Mouse (Mus musculus) neural tube, embryonic 15.5 days (tissue): ENCODE data around the gene Sult1a1. TPM values are rescaled to one million over a fixed set of nuclear protein-coding genes. Genes with fewer than 3 reads are reported as not detected.

Source experiments
- ATAC-seq: fragments of 200-750 bp; cut with Nextera tagmentation; 2 replicates; pipeline ENCODE4 v1.8.0; 2017; ENCODE audit warnings: mild to moderate bottlenecking, moderate TSS enrichment, moderate library complexity; ENCODE audit not compliant: low FRiP score
- H3K27ac ChIP-seq: fragments of 300-500 bp; sonication (generic); replicated peaks from 2 replicates; pipeline ENCODE4 v1.5.1; 2015; ENCODE audit warnings: mild to moderate bottlenecking, inconsistent platforms
- H3K27me3 ChIP-seq: fragments of 300-500 bp; sonication (generic); replicated peaks from 2 replicates; pipeline ENCODE4 v1.6.1; 2015; ENCODE audit warnings: inconsistent platforms
- H3K36me3 ChIP-seq: fragments of 300-500 bp; sonication (generic); 2 replicates; pipeline ENCODE4 v1.6.1; 2015; ENCODE audit warnings: inconsistent platforms
- H3K4me1 ChIP-seq: fragments of 300-500 bp; sonication (generic); 2 replicates; pipeline ENCODE4 v1.6.1; 2015; ENCODE audit warnings: inconsistent platforms
- H3K4me2 ChIP-seq: fragments of 300-500 bp; sonication (generic); 2 replicates; pipeline ENCODE4 v1.6.1; 2015; ENCODE audit warnings: inconsistent platforms, mild to moderate bottlenecking, moderate library complexity
- H3K4me3 ChIP-seq: fragments of 300-500 bp; sonication (generic); replicated peaks from 2 replicates; pipeline ENCODE4 v1.5.1; 2015; ENCODE audit warnings: mild to moderate bottlenecking, inconsistent platforms
- H3K9ac ChIP-seq: fragments of 300-500 bp; sonication (generic); replicated peaks from 2 replicates; pipeline ENCODE4 v1.6.1; 2015; ENCODE audit warnings: mild to moderate bottlenecking, inconsistent platforms
- H3K9me3 ChIP-seq: fragments of 300-500 bp; sonication (generic); replicated peaks from 2 replicates; pipeline ENCODE4 v1.6.1; 2016; ENCODE audit warnings: inconsistent platforms
- WGBS: fragments of 180-500 bp; shearing (Covaris S2); methylation state at CpG from one replicate; pipeline ENCODE4 v1.1.7; 2015; ENCODE audit warnings: mixed read lengths; 5-methylcytosine and 5-hydroxymethylcytosine counted together
- polyA plus RNA-seq: library from polyadenylated mRNA; unstranded; fragments of >200 nt; fragmentation: Nextera tagmentation; extraction: Ambion mirVana; gene quantifications from 2 replicates; pipeline ENCODE4 v1.2.1, GENCODE M21; 2015

The Sult1a1 gene
- polyA plus RNA-seq, 1 experiment from 2014 or later, result 3.4 TPM

- Histone ChIP-seq H3K4me3 (no peak overlapping the region), H3K4me2 (no peak overlapping the region), H3K36me3 (peaks cover 19% of the 10 kb centered on the region), H3K4me1 (no peaks in the 10 kb centered on the region), H3K27ac (no peak overlapping the region), H3K27me3 (no peaks in the 10 kb centered on the region), H3K9ac (no peak overlapping the region), H3K9me3 (no peaks in the 10 kb centered on the region)
- ATAC-seq, result no peak
- WGBS, result 82% methylated on average over 8 of the region's 8 CpGs
These were observed 2.5 kb upstream of the Sult1a1 start for GRCm38 (mm10) chr7:126678545-126679341.

- Histone ChIP-seq H3K9me3 (no peaks in the 10 kb centered on the region), H3K4me2 (no peak overlapping the region), H3K27me3 (no peaks in the 10 kb centered on the region), H3K9ac (no peak overlapping the region), H3K4me1 (no peaks in the 10 kb centered on the region), H3K4me3 (no peak overlapping the region), H3K27ac (no peak overlapping the region), H3K36me3 (peaks cover 32% of the 10 kb centered on the region)
- ATAC-seq, result no peak
- 84% methylated on average over 4 of the region's 4 CpGs for WGBS
These were observed 494 bp upstream of the Sult1a1 start for GRCm38 (mm10) chr7:126676631-126677220.

- no peak overlapping the region for H3K27ac ChIP-seq
- no peak overlapping the region for H3K4me2 ChIP-seq
- H3K9ac ChIP-seq, result no peak overlapping the region
- no peaks in the 10 kb centered on the region for H3K4me1 ChIP-seq
- no peak overlapping the region for H3K4me3 ChIP-seq
- no peak for ATAC-seq
- WGBS, result 95% methylated on average over 8 of the region's 8 CpGs
- no peaks in the 10 kb centered on the region for H3K27me3 ChIP-seq
- peaks cover 43% of the 10 kb centered on the region for H3K36me3 ChIP-seq
- H3K9me3 ChIP-seq, result no peaks in the 10 kb centered on the region
These were observed 1.1 kb downstream of the Sult1a1 start for GRCm38 (mm10) chr7:126675104-126675503.

- H3K4me1 ChIP-seq, result no peaks in the 10 kb centered on the region
- H3K9ac ChIP-seq, result no peak overlapping the region
- no peak overlapping the region for H3K27ac ChIP-seq
- no peaks in the 10 kb centered on the region for H3K27me3 ChIP-seq
- H3K4me3 ChIP-seq, result no peak overlapping the region
- no peaks in the 10 kb centered on the region for H3K9me3 ChIP-seq
- 95% methylated on average over 9 of the region's 9 CpGs for WGBS
- H3K4me2 ChIP-seq, result no peak overlapping the region
- H3K36me3 ChIP-seq, result peaks cover 50% of the 10 kb centered on the region
- ATAC-seq, result no peak
These were observed 4.1 kb downstream of the Sult1a1 start for GRCm38 (mm10) chr7:126672111-126672510.

- Histone ChIP-seq H3K27ac (no peak overlapping the region), H3K9me3 (no peaks in the 10 kb centered on the region), H3K4me2 (no peak overlapping the region), H3K27me3 (no peaks in the 10 kb centered on the region), H3K9ac (no peak overlapping the region), H3K36me3 (peaks cover 57% of the 10 kb centered on the region), H3K4me3 (no peak overlapping the region), H3K4me1 (no peaks in the 10 kb centered on the region)
- no peak for ATAC-seq
- 86% methylated on average over 3 of the region's 3 CpGs for WGBS
These were observed 6.1 kb downstream of the Sult1a1 start for GRCm38 (mm10) chr7:126670152-126670551.

- Histone ChIP-seq H3K36me3 (peaks cover 54% of the 10 kb centered on the region), H3K4me3 (no peak overlapping the region)
These were observed 7.8 kb downstream of the Sult1a1 start for GRCm38 (mm10) chr7:126668452-126668851.

GRCm38 (mm10) chr7:126667495-126668090 is 8.6 kb downstream of the Sult1a1 start:
- H3K9ac ChIP-seq, result no peak overlapping the region
- H3K9me3 ChIP-seq, result no peaks in the 10 kb centered on the region
- H3K4me1 ChIP-seq, result no peaks in the 10 kb centered on the region
- H3K36me3 ChIP-seq, result peaks cover 55% of the 10 kb centered on the region
- no peak overlapping the region for H3K4me2 ChIP-seq
- ATAC-seq, result no peak
- H3K27me3 ChIP-seq, result no peaks in the 10 kb centered on the region
- no peak overlapping the region for H3K27ac ChIP-seq
- WGBS, result 81% methylated on average over 9 of the region's 9 CpGs
- H3K4me3 ChIP-seq, result no peak overlapping the region

More at GRCm38 (mm10) chr7:126668452-126668851, 7.8 kb downstream of the Sult1a1 start:
- Histone ChIP-seq H3K27ac (no peak overlapping the region), H3K4me2 (no peak overlapping the region), H3K27me3 (no peaks in the 10 kb centered on the region), H3K9ac (no peak overlapping the region), H3K9me3 (no peaks in the 10 kb centered on the region), H3K4me1 (no peaks in the 10 kb centered on the region)
- WGBS, result 79% methylated on average over 5 of the region's 5 CpGs
- no peak for ATAC-seq

GRCm38 (mm10) chr7:126665269-126665668 is 11.0 kb downstream of the Sult1a1 start:
- no peak overlapping the region for H3K4me2 ChIP-seq
- H3K4me1 ChIP-seq, result no peaks in the 10 kb centered on the region
- no peak for ATAC-seq
- no peak overlapping the region for H3K9ac ChIP-seq
- H3K27ac ChIP-seq, result no peak overlapping the region
- no peak overlapping the region for H3K4me3 ChIP-seq
- no peaks in the 10 kb centered on the region for H3K27me3 ChIP-seq
- no peaks in the 10 kb centered on the region for H3K9me3 ChIP-seq
- 90% methylated on average over 3 of the region's 3 CpGs for WGBS
- peaks cover 40% of the 10 kb centered on the region for H3K36me3 ChIP-seq

- ATAC-seq, result no peak
These were observed 12.6 kb downstream of the Sult1a1 start for GRCm38 (mm10) chr7:126663646-126664045.

GRCm38 (mm10) chr7:126659771-126660170 is 16.5 kb downstream of the Sult1a1 start:
- 81% methylated on average over 3 of the region's 3 CpGs for WGBS
- no peak for ATAC-seq
- H3K9ac ChIP-seq, result no peak overlapping the region
- no peaks in the 10 kb centered on the region for H3K27me3 ChIP-seq
- H3K36me3 ChIP-seq, result peaks cover 10% of the 10 kb centered on the region
- H3K4me3 ChIP-seq, result no peak overlapping the region
- no peak overlapping the region for H3K27ac ChIP-seq
- H3K9me3 ChIP-seq, result no peaks in the 10 kb centered on the region
- H3K4me2 ChIP-seq, result no peak overlapping the region
- H3K4me1 ChIP-seq, result no peaks in the 10 kb centered on the region; the same call in 1 of the 2 replicates

More at GRCm38 (mm10) chr7:126663646-126664045, 12.6 kb downstream of the Sult1a1 start:
- no peaks in the 10 kb centered on the region for H3K27me3 ChIP-seq
- H3K4me3 ChIP-seq, result no peak overlapping the region
- H3K9me3 ChIP-seq, result no peaks in the 10 kb centered on the region
- peaks cover 35% of the 10 kb centered on the region for H3K36me3 ChIP-seq
- no peak overlapping the region for H3K4me2 ChIP-seq
- no peak overlapping the region for H3K9ac ChIP-seq
- 81% methylated on average over 8 of the region's 8 CpGs for WGBS
- H3K4me1 ChIP-seq, result no peaks in the 10 kb centered on the region
- no peak overlapping the region for H3K27ac ChIP-seq

GRCm38 (mm10) chr7:126657522-126657921 is 18.7 kb downstream of the Sult1a1 start:
- no peak overlapping the region for H3K9ac ChIP-seq
- WGBS, result 49% methylated on average over 1 of the region's 1 CpGs
- ATAC-seq, result 0 out of 2 replicates have a peak, but pooled peaks have one; percentile 50
- H3K4me1 ChIP-seq, result no peaks in the 10 kb centered on the region; the same call in 1 of the 2 replicates
- H3K36me3 ChIP-seq, result peaks cover 3% of the 10 kb centered on the region; the same call in 1 of the 2 replicates
- H3K4me2 ChIP-seq, result no peak overlapping the region
- H3K27me3 ChIP-seq, result no peaks in the 10 kb centered on the region
- no peaks in the 10 kb centered on the region for H3K9me3 ChIP-seq
- no peak overlapping the region for H3K4me3 ChIP-seq
- H3K27ac ChIP-seq, result peak overlapping the region; percentile 48

GRCm38 (mm10) chr7:126655695-126656094 is 20.5 kb downstream of the Sult1a1 start:
- no peak overlapping the region for H3K9ac ChIP-seq
- no peaks in the 10 kb centered on the region for H3K36me3 ChIP-seq
- no peak overlapping the region for H3K4me2 ChIP-seq
- H3K27me3 ChIP-seq, result no peaks in the 10 kb centered on the region
- no peaks in the 10 kb centered on the region for H3K9me3 ChIP-seq
- H3K4me1 ChIP-seq, result no peaks in the 10 kb centered on the region; the same call in 1 of the 2 replicates
- no peak overlapping the region for H3K27ac ChIP-seq
- ATAC-seq, result no peak
- H3K4me3 ChIP-seq, result no peak overlapping the region
- WGBS, result 95% methylated on average over 3 of the region's 3 CpGs
